Mouse (Mus musculus): ENCODE data around the gene Pramel5. TPM values are rescaled to one million over a fixed set of nuclear protein-coding genes. Genes with fewer than 3 reads are reported as not detected.
"Not testable (repeated sequence)": the region's sequence is repeated elsewhere in the genome, so short reads cannot be mapped to it uniquely, and the experiment has no call there.

Gene Pramel5
- polyA plus RNA-seq (2021): not detected

DNA sequence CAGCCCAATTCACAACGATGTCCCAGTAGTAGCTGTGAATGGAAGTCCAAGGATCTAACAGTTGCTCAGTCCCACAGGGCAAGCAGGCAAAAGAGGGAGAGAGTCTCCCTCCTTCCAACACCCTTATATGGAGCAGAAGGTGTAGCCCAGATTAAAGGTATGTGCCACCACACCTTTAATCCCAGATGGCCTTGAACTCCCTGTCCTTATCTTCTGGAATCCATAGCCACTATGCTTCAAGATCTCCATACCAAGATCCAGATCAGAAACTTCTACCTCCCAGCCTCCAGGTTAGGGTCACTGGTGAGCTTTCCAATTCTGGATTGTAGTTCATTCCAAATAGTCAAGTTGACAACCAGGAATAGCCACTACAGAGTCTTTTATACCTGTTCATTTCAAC is at the start of gene Pramel5:
TSS of gene Pramel5 (minus strand) at position 101 of the 400 bp plus-strand sequence.
- DNase-seq (ENCODE audit: low read depth, low spot score); H3K27me3 ChIP-seq; CTCF ChIA-PET; in situ Hi-C loops (cut with MboI; ENCODE audit: low pct_unique_long_range_greater_than_20kb); POLR2A ChIA-PET; ATAC-seq: not testable (repeated sequence)

DNA sequence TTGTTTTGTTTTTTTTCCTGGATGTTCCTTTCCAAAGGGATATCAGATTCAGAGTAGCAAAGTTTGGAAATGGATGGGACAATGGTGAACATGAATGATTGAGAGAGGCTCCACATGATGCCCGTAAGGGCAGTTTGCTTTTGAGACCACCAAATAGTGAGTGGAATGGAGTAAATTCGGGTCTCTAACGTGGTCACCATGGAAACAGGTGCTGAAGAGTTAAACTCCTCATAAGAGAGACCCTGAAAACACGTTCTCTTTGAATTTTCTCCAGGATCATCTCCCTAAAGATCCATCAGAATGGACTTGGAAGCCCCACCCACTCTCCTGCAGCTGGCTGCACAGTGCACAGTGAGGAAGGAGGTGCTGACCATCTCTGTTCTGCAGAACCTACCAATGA is 49.7 kb upstream of the Pramel5 start, which contains the start of gene Gm13128:
TSS of gene Gm13128 (plus strand) at position 301 of the 400 bp plus-strand sequence.
- POLR2A ChIA-PET; H3K27me3 ChIP-seq; in situ Hi-C loops (cut with MboI; ENCODE audit: low pct_unique_long_range_greater_than_20kb); DNase-seq (ENCODE audit: low read depth, low spot score); CTCF ChIA-PET; ATAC-seq: not testable (repeated sequence)

DNA sequence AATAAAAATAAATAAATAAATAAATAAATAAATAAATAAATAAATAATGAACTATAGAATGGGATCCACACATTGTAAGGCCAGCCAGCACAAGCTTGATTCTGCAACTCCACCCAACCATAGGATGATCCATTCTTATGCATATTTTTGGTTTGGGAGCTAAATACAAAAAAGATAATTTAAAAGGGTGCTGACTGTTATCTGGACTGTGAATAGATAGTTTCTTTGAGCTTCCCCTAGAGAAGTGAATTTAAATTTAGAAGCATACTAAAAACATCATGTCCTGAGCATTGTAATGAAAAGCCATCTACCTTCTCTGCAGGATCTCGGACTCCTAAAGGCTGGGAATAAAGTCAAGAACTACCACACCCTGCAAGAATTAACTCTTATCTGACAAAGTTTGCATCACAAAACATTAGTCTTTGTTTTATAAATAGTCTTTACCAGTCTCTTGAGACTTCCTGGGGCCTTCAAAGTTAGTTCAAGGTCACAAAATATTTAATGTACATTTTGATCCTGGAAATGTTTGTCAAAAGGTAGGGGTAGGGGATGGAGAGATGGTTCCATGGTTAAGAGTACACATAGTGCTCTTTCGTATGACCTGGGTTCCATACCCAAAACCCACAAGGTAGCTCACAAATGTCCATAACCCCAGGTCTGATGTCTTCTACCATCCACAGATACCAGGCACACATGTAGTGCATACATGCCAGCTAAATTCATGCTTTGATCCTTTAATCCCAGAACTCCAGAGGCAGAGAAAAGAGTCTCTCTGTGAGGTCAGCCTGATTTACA is 32.6 kb upstream of the Pramel5 start:
- CTCF ChIA-PET: not testable (repeated sequence)

DNA sequence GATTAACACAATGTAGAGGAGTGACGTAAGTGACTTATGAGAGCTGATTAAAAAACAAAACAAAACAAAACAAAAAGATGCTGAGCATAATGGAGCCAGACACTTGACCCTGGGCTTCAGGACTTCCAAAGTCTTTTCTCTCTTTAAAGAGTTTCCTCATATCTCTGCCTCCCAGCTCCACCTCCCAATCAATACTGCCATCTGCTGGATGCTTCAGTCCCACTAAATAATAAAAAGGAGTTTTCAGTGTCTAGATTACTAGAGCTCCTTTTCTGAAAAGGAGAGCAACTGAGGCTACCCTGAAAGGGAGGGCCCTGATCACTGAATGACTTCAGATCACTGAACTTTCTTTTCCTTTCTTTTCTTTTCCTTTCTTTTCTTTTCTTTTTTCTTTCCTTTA is 19.1 kb upstream of the Pramel5 start:
- in situ Hi-C loops (cut with MboI; ENCODE audit: low pct_unique_long_range_greater_than_20kb); DNase-seq (ENCODE audit: low read depth, low spot score); POLR2A ChIA-PET; H3K27me3 ChIP-seq; ATAC-seq; CTCF ChIA-PET: not testable (repeated sequence)

More for the DNA sequence above, 32.6 kb upstream of the Pramel5 start:
- DNase-seq (ENCODE audit: low read depth, low spot score); POLR2A ChIA-PET; H3K27me3 ChIP-seq; ATAC-seq: not testable (repeated sequence)
- in situ Hi-C loops (cut with MboI; ENCODE audit: low pct_unique_long_range_greater_than_20kb): loop anchor here (5.0 kb wide), 1 partner anchor 296 kb away; no protein-coding TSS in a partner anchor

DNA sequence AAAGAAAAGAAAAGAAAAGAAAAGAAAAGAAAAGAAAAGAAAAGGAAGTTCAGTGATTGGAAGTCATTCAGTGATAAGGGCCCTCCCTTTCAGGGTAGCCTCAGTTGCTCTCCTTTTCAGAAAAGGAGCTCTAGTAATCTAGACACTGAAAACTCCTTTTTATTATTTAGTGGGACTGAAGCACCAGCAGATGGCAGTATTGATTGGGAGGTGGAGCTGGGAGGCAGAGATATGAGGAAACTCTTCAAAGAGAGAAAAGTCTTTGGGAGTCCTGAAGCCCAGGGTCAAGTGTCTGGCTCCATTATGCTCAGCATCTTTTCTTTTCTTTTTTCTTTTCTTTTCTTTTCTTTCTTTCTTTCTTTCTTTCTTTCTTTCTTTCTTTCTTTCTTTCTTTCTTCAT is 25.5 kb downstream of the Pramel5 start:
- CTCF ChIA-PET; in situ Hi-C loops (cut with MboI; ENCODE audit: low pct_unique_long_range_greater_than_20kb); ATAC-seq; DNase-seq (ENCODE audit: low read depth, low spot score); H3K27me3 ChIP-seq; POLR2A ChIA-PET: not testable (repeated sequence)

Other genes starting within 250 kb of the Pramel5 start
- not detected for gene Pramel4, start 221.4 kb downstream of the Pramel5 start, polyA plus RNA-seq (2021)
- not detected for gene Gm13102, start 174.0 kb downstream of the Pramel5 start, polyA plus RNA-seq (2021)
- gene Oog3, start 117.8 kb downstream of the Pramel5 start, polyA plus RNA-seq (2021): not detected
- gene Oog2, start 89.8 kb downstream of the Pramel5 start, polyA plus RNA-seq (2021): not detected
- not detected for gene C87977, start 67.2 kb downstream of the Pramel5 start, polyA plus RNA-seq (2021)
- not detected for gene Gm13128, start 49.8 kb upstream of the Pramel5 start, polyA plus RNA-seq (2021)
- gene Gm13119, start 77.5 kb upstream of the Pramel5 start, polyA plus RNA-seq (2021): 0.04 TPM
- not detected for gene Pramef20, start 97.4 kb upstream of the Pramel5 start, polyA plus RNA-seq (2021)
- gene Pramef12, start 128.0 kb upstream of the Pramel5 start, polyA plus RNA-seq (2021): 0.04 TPM
- gene 1700012P22Rik, start 158.3 kb upstream of the Pramel5 start, polyA plus RNA-seq (2021): not detected
- gene Gm9944, start 172.8 kb upstream of the Pramel5 start, polyA plus RNA-seq (2021): not detected
- gene Aadacl3, start 183.3 kb upstream of the Pramel5 start, polyA plus RNA-seq (2021): not detected
- gene 9430007A20Rik, start 239.3 kb upstream of the Pramel5 start, polyA plus RNA-seq (2021): not detected